Mouse (Mus musculus) fibroblast of lung, adult 2 months (primary cell): ENCODE data around the gene Cops7b.
"Not testable (repeated sequence)": the region's sequence is repeated elsewhere in the genome, so short reads cannot be mapped to it uniquely, and the experiment has no call there.

Experiments used
- DNase-seq: peaks from one replicate; pipeline ENCODE4 v3.0.0-alpha.2; 2011; ENCODE audit warnings: low read depth

The Cops7b gene

GRCm38 (mm10) chr1:86582451-86583096 is at the start of gene Cops7b, which contains the start of gene Pde6d:
Gene Cops7b, plus strand, starts transcription at chr1:86582904.
Gene Pde6d, minus strand, starts transcription at chr1:86582629.
- DNase-seq = peak; percentile 95

- no peak for DNase-seq
Observed at GRCm38 (mm10) chr1:86533411-86534130, 49.1 kb upstream of the Cops7b start.

- DNase-seq = no peak
Observed at GRCm38 (mm10) chr1:86538383-86538782, 44.3 kb upstream of the Cops7b start.

- DNase-seq = not testable (repeated sequence)
Observed at GRCm38 (mm10) chr1:86539583-86539982, 43.1 kb upstream of the Cops7b start.

GRCm38 (mm10) chr1:86542584-86542983 is 40.1 kb upstream of the Cops7b start:
- no peak for DNase-seq

GRCm38 (mm10) chr1:86546797-86547196 is 35.9 kb upstream of the Cops7b start:
- no peak for DNase-seq

GRCm38 (mm10) chr1:86551299-86551698 is 31.4 kb upstream of the Cops7b start:
- DNase-seq = no peak

GRCm38 (mm10) chr1:86551877-86552276 is 30.8 kb upstream of the Cops7b start:
- DNase-seq = no peak

- no peak for DNase-seq
Observed at GRCm38 (mm10) chr1:86555665-86556064, 27.0 kb upstream of the Cops7b start.

GRCm38 (mm10) chr1:86557872-86558271 is 24.8 kb upstream of the Cops7b start:
- DNase-seq = no peak

GRCm38 (mm10) chr1:86559232-86559631 is 23.5 kb upstream of the Cops7b start:
- DNase-seq = no peak

- DNase-seq = no peak
Observed at GRCm38 (mm10) chr1:86562663-86563062, 20.0 kb upstream of the Cops7b start.

- no peak for DNase-seq
Observed at GRCm38 (mm10) chr1:86568409-86568808, 14.3 kb upstream of the Cops7b start.

- DNase-seq = no peak
Observed at GRCm38 (mm10) chr1:86569292-86569860, 13.3 kb upstream of the Cops7b start.

GRCm38 (mm10) chr1:86571381-86571780 is 11.3 kb upstream of the Cops7b start:
- no peak for DNase-seq

GRCm38 (mm10) chr1:86571941-86572340 is 10.8 kb upstream of the Cops7b start:
- DNase-seq = no peak

- DNase-seq = no peak
Observed at GRCm38 (mm10) chr1:86580426-86580825, 2.3 kb upstream of the Cops7b start.

GRCm38 (mm10) chr1:86581692-86582450 is 833 bp upstream of the Cops7b start:
- no peak for DNase-seq

- no peak for DNase-seq
Observed at GRCm38 (mm10) chr1:86583709-86584108, 1.0 kb downstream of the Cops7b start.

GRCm38 (mm10) chr1:86586992-86587391 is 4.3 kb downstream of the Cops7b start:
- DNase-seq = peak; percentile 40

GRCm38 (mm10) chr1:86594539-86594938 is 11.8 kb downstream of the Cops7b start:
- DNase-seq = no peak

- no peak for DNase-seq
Observed at GRCm38 (mm10) chr1:86595315-86595714, 12.6 kb downstream of the Cops7b start.
